Mouse (Mus musculus): ENCODE results near the gene Nptn. TPM values are rescaled to one million over a fixed set of nuclear protein-coding genes. Genes with fewer than 3 reads are reported as not detected.
A peak's percentile ranks its signal among the peaks of the same experiment; 100 is the strongest.
"Not testable (repeated sequence)": the region's sequence is repeated elsewhere in the genome, so short reads cannot be mapped to it uniquely, and the experiment has no call there.

Gene Nptn
- polyA plus RNA-seq, 1 experiment from 2014 or later, result 145 TPM

DNA sequence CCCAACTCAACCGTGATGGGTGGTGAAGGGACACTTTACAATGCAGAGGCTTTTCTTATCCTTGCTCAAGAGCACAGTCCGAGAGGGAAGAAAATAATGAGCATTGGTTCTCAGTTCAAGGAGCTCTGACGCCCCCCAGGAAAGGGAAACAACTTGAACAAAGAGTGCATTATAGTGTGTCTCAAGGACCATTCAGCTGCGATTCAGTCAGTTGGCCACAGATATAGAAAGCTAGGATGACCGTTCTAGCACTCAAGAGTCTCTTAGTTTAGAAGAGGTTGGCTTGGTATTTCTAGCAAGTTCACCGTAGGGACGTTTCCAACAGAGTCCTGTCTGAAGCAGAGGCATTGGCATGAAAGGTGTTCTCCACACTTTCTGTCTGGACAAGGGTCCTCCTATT, 25.4 kb upstream of the Nptn start:
- Histone ChIP-seq H3K9me3 (ENCODE audit: control insufficient read depth) (no peaks in the 10 kb centered on the region), H3K27me3 (replicated peaks; ENCODE audit: control insufficient read depth, insufficient read depth, low read length) (no peaks in the 10 kb centered on the region), H3K27ac (ENCODE audit: low read depth, low read length) (no peak overlapping the region), H3K4me2 (replicated peaks; ENCODE audit: low read depth) (no peak overlapping the region), H3K36me3 (ENCODE audit: control insufficient read depth, insufficient read depth) (no peaks in the 10 kb centered on the region), H3K9ac (ENCODE audit: low read depth, low read length) (no peak overlapping the region), H3K4me3 (ENCODE audit: low read depth, low read length) (no peak overlapping the region), H3K4me1 (replicated peaks; ENCODE audit: control insufficient read depth, insufficient read depth, low read length) (no peaks in the 10 kb centered on the region)
- no peak for TF ChIP-seq CTCF (IDR thresholded peaks at IDR 0.05; ENCODE audit: low read depth)
- ATAC-seq, result no peak
- WGBS, result 67% methylated on average over 7 of the region's 7 CpGs

DNA sequence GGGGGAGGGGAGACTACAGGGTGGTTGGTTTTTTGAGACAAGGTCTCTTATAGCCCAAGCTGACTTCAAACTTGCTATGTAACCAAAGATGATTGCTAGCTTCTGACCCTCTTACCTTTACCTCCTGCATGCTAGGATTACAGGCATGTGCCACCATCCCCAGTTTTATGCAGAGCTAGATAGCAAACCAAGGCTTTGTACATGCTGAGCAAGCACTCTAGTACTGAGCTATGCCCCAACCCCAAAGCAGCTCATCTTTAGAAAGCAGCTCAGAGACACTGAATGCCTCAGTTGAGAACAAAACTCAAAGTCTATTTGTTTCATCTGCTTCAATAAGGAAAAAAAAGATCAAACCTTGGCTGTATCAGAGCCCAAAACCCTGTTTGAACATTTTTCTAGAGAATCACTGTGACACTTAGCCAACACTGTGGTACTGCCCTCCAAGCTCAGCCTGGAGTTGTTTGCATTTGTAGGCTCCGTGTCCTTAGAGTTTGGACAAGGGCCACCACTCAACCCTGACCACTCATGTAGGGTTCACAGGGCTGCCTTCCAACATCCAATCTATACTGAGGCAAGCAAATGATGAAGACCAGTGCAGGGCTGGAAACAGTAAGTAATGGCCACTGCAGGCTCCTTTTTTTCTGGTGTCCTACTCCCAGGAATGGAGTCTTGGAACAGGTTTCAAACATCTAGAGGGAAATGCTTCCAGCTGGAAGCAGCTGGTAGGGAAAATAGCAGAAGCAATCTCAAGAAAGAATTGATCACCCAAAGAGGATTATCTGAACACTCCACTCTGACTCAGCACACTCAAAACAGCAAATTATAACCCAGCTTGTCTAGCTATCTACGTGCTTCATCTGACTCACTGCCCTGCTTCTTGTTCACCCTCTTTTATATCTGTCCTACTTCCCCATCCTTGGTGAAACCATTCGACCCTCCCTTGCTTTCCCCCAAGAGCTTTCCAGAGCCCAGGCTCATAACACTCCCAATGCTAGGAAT, 24.3 kb upstream of the Nptn start:
- Histone ChIP-seq H3K9me3 (ENCODE audit: control insufficient read depth) (no peaks in the 10 kb centered on the region), H3K27ac (ENCODE audit: low read depth, low read length) (no peak overlapping the region), H3K27me3 (replicated peaks; ENCODE audit: control insufficient read depth, insufficient read depth, low read length) (no peaks in the 10 kb centered on the region), H3K4me1 (replicated peaks; ENCODE audit: control insufficient read depth, insufficient read depth, low read length) (no peaks in the 10 kb centered on the region), H3K4me2 (replicated peaks; ENCODE audit: low read depth) (no peak overlapping the region), H3K36me3 (ENCODE audit: control insufficient read depth, insufficient read depth) (no peaks in the 10 kb centered on the region), H3K4me3 (ENCODE audit: low read depth, low read length) (no peak overlapping the region), H3K9ac (ENCODE audit: low read depth, low read length) (no peak overlapping the region)
- ATAC-seq, result no peak
- WGBS, result 59% methylated on average over 3 of the region's 3 CpGs
- no peak for TF ChIP-seq CTCF (IDR thresholded peaks at IDR 0.05; ENCODE audit: low read depth)

DNA sequence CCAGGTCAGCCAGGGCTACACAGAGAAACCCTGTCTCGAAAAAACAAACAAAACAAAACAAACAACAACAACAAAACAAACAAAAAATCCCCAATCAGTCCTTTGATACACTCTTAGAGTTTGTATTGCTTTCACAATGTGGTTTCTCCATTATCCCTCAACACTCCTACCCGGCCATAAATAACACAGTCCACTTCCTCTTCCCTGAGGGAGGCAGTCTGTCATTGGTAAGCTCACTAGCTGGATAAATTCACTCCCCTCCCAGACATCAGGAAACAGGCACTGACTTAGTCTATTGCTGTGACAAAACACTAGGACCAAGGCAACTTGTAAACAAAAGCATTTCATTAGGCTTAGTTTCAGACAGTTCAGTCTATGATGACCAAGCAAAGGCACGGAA, 21.8 kb upstream of the Nptn start:
- 63% methylated on average over 3 of the region's 3 CpGs for WGBS
- ATAC-seq, result 0 out of 2 replicates have a peak, but pooled peaks have one; percentile 33
- H3K4me3 ChIP-seq (ENCODE audit: low read depth, low read length), result no peak overlapping the region
- H3K27ac ChIP-seq (ENCODE audit: low read depth, low read length), result no peak overlapping the region
- H3K4me2 ChIP-seq (replicated peaks; ENCODE audit: low read depth), result no peak overlapping the region
- no peak for TF ChIP-seq CTCF (IDR thresholded peaks at IDR 0.05; ENCODE audit: low read depth)
- H3K9ac ChIP-seq (ENCODE audit: low read depth, low read length), result no peak overlapping the region
- H3K4me1 ChIP-seq (replicated peaks; ENCODE audit: control insufficient read depth, insufficient read depth, low read length), result no peaks in the 10 kb centered on the region
- no peaks in the 10 kb centered on the region for H3K27me3 ChIP-seq (replicated peaks; ENCODE audit: control insufficient read depth, insufficient read depth, low read length)
- no peaks in the 10 kb centered on the region for H3K9me3 ChIP-seq (ENCODE audit: control insufficient read depth)
- no peaks in the 10 kb centered on the region for H3K36me3 ChIP-seq (ENCODE audit: control insufficient read depth, insufficient read depth)

DNA sequence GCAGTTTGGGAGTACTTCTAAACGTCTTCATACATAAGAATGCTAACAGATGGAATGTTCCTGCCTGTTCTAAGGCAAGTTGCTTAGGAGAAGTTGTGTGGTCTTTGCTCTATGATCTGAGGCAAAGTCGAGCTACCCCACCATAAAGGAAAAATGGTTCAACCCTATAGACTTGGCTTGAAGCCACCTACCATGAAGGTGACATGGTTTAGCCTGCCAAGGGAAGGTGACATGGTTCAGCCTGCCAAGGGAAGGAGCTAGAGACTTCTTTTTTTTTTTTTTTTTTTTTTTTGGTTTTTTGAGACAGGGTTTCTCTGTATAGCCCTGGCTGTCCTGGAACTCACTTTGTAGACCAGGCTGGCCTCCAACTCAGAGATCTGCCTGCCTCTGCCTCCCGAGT, 16.1 kb upstream of the Nptn start:
- H3K4me2 ChIP-seq (replicated peaks; ENCODE audit: low read depth); H3K27me3 ChIP-seq (replicated peaks; ENCODE audit: control insufficient read depth, insufficient read depth, low read length); H3K36me3 ChIP-seq (ENCODE audit: control insufficient read depth, insufficient read depth); H3K27ac ChIP-seq (ENCODE audit: low read depth, low read length); H3K9me3 ChIP-seq (ENCODE audit: control insufficient read depth); H3K9ac ChIP-seq (ENCODE audit: low read depth, low read length); ATAC-seq; H3K4me1 ChIP-seq (replicated peaks; ENCODE audit: control insufficient read depth, insufficient read depth, low read length); H3K4me3 ChIP-seq (ENCODE audit: low read depth, low read length): not testable (repeated sequence)
- WGBS, result 79% methylated on average over 3 of the region's 3 CpGs

DNA sequence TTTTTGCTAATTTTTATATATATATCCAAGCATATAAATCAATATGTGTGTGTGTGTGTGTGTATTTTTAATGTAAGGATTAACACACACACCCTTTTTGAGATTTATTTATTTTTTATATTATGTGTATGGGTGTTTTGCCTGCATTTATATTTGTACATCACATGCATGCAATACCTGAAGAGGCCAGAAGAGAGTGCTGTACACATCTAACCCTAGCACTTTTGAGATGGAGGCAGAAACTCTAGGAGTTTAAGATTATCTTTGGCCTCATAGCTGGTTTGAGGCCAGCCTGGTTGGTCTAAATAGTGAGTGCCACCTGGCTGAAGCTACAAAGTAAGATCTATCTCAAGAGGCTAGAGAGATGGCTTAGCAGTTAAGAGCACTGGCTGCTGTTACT, 14.4 kb upstream of the Nptn start:
- Histone ChIP-seq H3K4me2 (replicated peaks; ENCODE audit: low read depth) (no peak overlapping the region), H3K9me3 (ENCODE audit: control insufficient read depth) (no peaks in the 10 kb centered on the region), H3K27me3 (replicated peaks; ENCODE audit: control insufficient read depth, insufficient read depth, low read length) (no peaks in the 10 kb centered on the region), H3K4me3 (ENCODE audit: low read depth, low read length) (no peak overlapping the region), H3K4me1 (replicated peaks; ENCODE audit: control insufficient read depth, insufficient read depth, low read length) (no peaks in the 10 kb centered on the region), H3K27ac (ENCODE audit: low read depth, low read length) (no peak overlapping the region), H3K9ac (ENCODE audit: low read depth, low read length) (no peak overlapping the region), H3K36me3 (ENCODE audit: control insufficient read depth, insufficient read depth) (no peaks in the 10 kb centered on the region)
- TF ChIP-seq CTCF (IDR thresholded peaks at IDR 0.05; ENCODE audit: low read depth), result peak; percentile 61
- ATAC-seq, result no peak

DNA sequence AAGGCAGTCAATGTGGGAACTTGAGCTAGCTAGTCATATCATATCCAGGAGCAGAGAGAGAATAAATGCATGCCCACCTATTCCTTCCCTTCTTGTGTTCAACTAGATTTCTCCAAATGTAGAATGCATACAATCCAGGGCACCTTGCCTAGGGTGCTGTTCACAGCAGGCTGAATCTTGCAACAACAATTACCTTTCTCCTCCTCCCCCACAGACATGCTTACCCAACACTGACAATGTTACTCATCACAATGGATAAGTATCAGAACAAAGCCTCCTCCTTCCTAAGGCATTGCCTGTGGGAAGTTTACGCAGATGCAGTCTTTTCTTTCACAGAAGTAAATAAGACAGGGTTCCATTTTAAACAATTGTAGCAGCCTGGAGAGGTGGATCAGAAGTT, 11.0 kb upstream of the Nptn start:
- no peak overlapping the region for H3K4me3 ChIP-seq (ENCODE audit: low read depth, low read length)
- no peaks in the 10 kb centered on the region for H3K4me1 ChIP-seq (replicated peaks; ENCODE audit: control insufficient read depth, insufficient read depth, low read length)
- WGBS, result 95% methylated on average over 1 of the region's 1 CpGs
- H3K9me3 ChIP-seq (ENCODE audit: control insufficient read depth), result no peaks in the 10 kb centered on the region
- TF ChIP-seq CTCF (IDR thresholded peaks at IDR 0.05; ENCODE audit: low read depth), result no peak
- H3K4me2 ChIP-seq (replicated peaks; ENCODE audit: low read depth), result no peak overlapping the region
- no peaks in the 10 kb centered on the region for H3K27me3 ChIP-seq (replicated peaks; ENCODE audit: control insufficient read depth, insufficient read depth, low read length)
- ATAC-seq, result no peak
- H3K36me3 ChIP-seq (ENCODE audit: control insufficient read depth, insufficient read depth), result no peaks in the 10 kb centered on the region
- no peak overlapping the region for H3K27ac ChIP-seq (ENCODE audit: low read depth, low read length)
- H3K9ac ChIP-seq (ENCODE audit: low read depth, low read length), result no peak overlapping the region

Data from intestine, postnatal 0 days (tissue).